Comparison of ENCODE assay signal across 21 mouse cellular contexts in genomic region chr16:62129234-62129633, GRCm38 (mm10).
"Had no signal": no experiment of that assay in that cellular context is flagged by ENCODE, and none has a peak within 500 bp of the region (broad histone marks: within the 10 kb centered on the region; RNA-seq: fewer than 3 reads in every experiment).

No protein-coding gene starts in this region.

- H3K36me3 ChIP-seq: intestine, embryonic 15.5 days; kidney, embryonic 15.5 days; midbrain, embryonic 12.5 days; neural tube, embryonic 13.5 days had no signal

- ATAC-seq: intestine, embryonic 15.5 days; liver, postnatal 0 days; lung, postnatal 0 days; midbrain, embryonic 16.5 days had no signal

- H3K9me3 ChIP-seq: intestine, embryonic 15.5 days; kidney, embryonic 15.5 days; midbrain, embryonic 12.5 days; neural tube, embryonic 13.5 days had no signal

- DNase-seq: kidney, adult 11 months; kidney, adult 8-10 months; kidney, postnatal 10 days; kidney, postnatal 36 days; layer of hippocampus, postnatal 36 days; liver, postnatal 0 days; lung, embryonic 14.5 days; retina, postnatal 1 day; right cerebral cortex, postnatal 4 days; thymus, postnatal 25 days had no signal

- H3K27me3 ChIP-seq: intestine, embryonic 15.5 days; kidney, embryonic 15.5 days; midbrain, embryonic 12.5 days; neural tube, embryonic 13.5 days had no signal

- H3K27ac ChIP-seq: intestine, embryonic 15.5 days; kidney, embryonic 15.5 days; liver, embryonic 14.5 days; macrophage; midbrain, embryonic 12.5 days; neural tube, embryonic 13.5 days; stomach, postnatal 0 days had no signal

- H3K4me3 ChIP-seq: intestine, embryonic 15.5 days; kidney, embryonic 15.5 days; midbrain, embryonic 12.5 days; myocyte; neural tube, embryonic 13.5 days had no signal

- H3K9ac ChIP-seq: intestine, embryonic 15.5 days; kidney, embryonic 15.5 days; liver, embryonic 14.5 days; liver, postnatal 0 days; lung, embryonic 14.5 days; midbrain, embryonic 12.5 days; neural tube, embryonic 13.5 days had no signal

- H3K4me2 ChIP-seq: intestine, embryonic 15.5 days; kidney, embryonic 15.5 days; liver, embryonic 11.5 days; lung, embryonic 14.5 days; midbrain, embryonic 12.5 days; neural tube, embryonic 13.5 days had no signal

- H3K4me1 ChIP-seq: intestine, embryonic 15.5 days; kidney, embryonic 15.5 days; midbrain, embryonic 12.5 days; neural tube, embryonic 13.5 days had no signal
